ENCODE assay signal across 8 mouse cellular contexts in genomic region chr7:78569255-78569618, GRCm38 (mm10).
A peak's percentile ranks its signal among the peaks of the same experiment; 100 is the strongest.
DNase-seq lines count a peak whose midpoint lies in the region; ATAC-seq lines count a peak whose summit lies in the region.

No protein-coding gene starts in this region.

- H3K27ac ChIP-seq in heart, embryonic 10.5 days: no peak overlapping the region
- H3K27ac ChIP-seq in limb, embryonic 12.5 days: no peak overlapping the region

- 9% methylated on average over 5 of the region's 5 CpGs for WGBS in heart, embryonic 10.5 days
- WGBS in limb, embryonic 12.5 days: 5% methylated on average over 5 of the region's 5 CpGs

- H3K4me1 ChIP-seq in heart, embryonic 10.5 days: no peaks in the 10 kb centered on the region
- no peaks in the 10 kb centered on the region for H3K4me1 ChIP-seq in limb, embryonic 12.5 days (replicated peaks)

- H3K4me3 ChIP-seq in heart, embryonic 10.5 days: peak overlapping the region; percentile 42
- no peak overlapping the region for H3K4me3 ChIP-seq in limb, embryonic 12.5 days (replicated peaks)

- peak overlapping the region; percentile 44 for H3K4me2 ChIP-seq in limb, embryonic 12.5 days

- no peaks in the 10 kb centered on the region for H3K9me3 ChIP-seq in heart, embryonic 10.5 days
- no peaks in the 10 kb centered on the region for H3K9me3 ChIP-seq in limb, embryonic 12.5 days

- no peak for DNase-seq in heart, embryonic 10.5 days (ENCODE audit: low spot score)
- DNase-seq in heart, postnatal 25 days (ENCODE audit: low spot score): no peak
- peak; percentile 7 for DNase-seq in lung, postnatal 10 days
- DNase-seq in lung, adult 18-20 months: no peak
- DNase-seq in ovary, postnatal 14 days (ENCODE audit: low spot score): no peak
- DNase-seq in adrenal gland, adult 2 months: no peak

- no peak for ATAC-seq in limb, embryonic 12.5 days (ENCODE audit: insufficient number of reproducible peaks, insufficient read depth, low FRiP score, low TSS enrichment, low read depth)
- ATAC-seq in megakaryocyte progenitor cell, adult 5-6 weeks (replicated peaks; ENCODE audit: poor library complexity): no peak

- intact Hi-C loops in heart, postnatal 25 days (cut with DNase I): loop anchor here (2.0 to 10.0 kb wide), 3 partner anchors 114 to 323 kb away; no protein-coding TSS in a partner anchor

- no peaks in the 10 kb centered on the region for H3K36me3 ChIP-seq in heart, embryonic 10.5 days
- H3K36me3 ChIP-seq in limb, embryonic 12.5 days: no peaks in the 10 kb centered on the region

- peaks cover 31% of the 10 kb centered on the region for H3K27me3 ChIP-seq in heart, embryonic 10.5 days (ENCODE audit: insufficient read depth, poor library complexity, severe bottlenecking)
- H3K27me3 ChIP-seq in limb, embryonic 12.5 days: peaks cover 59% of the 10 kb centered on the region

- H3K9ac ChIP-seq in limb, embryonic 12.5 days (replicated peaks): no peak overlapping the region
